ENCODE assay signal across 17 mouse cellular contexts in genomic region chr4:128560327-128560726, GRCm38 (mm10). TPM values are rescaled to one million over a fixed set of nuclear protein-coding genes. Genes with fewer than 3 reads are reported as not detected.
DNase-seq lines count a peak whose midpoint lies in the region; ATAC-seq and TF ChIP-seq lines count a peak whose summit lies in the region.
"Had no signal": no experiment of that assay in that cellular context is flagged by ENCODE, and none has a peak within 500 bp of the region (broad histone marks: within the 10 kb centered on the region; RNA-seq: fewer than 3 reads in every experiment).

No protein-coding gene starts in this region.

- intact Hi-C loops in gastrocnemius, postnatal 36 days (cut with DNase I), result no loop called here

- H3K4me3 ChIP-seq in kidney, postnatal 0 days (replicated peaks; ENCODE audit: low read depth, low read length), result no peak overlapping the region
- no peak overlapping the region for H3K4me3 ChIP-seq in kidney, embryonic 15.5 days (replicated peaks)
- H3K4me3 ChIP-seq in thymus, adult 2 months (ENCODE audit: control insufficient read depth, insufficient read depth, low read length), result no peak overlapping the region
- no peak overlapping the region for H3K4me3 ChIP-seq in ES-E14 (ENCODE audit: insufficient read depth in 1 of 2, low read depth in 1 of 2, low read length in 2 of 2, poor library complexity in 1 of 2, severe bottlenecking in 1 of 2)
- H3K4me3 ChIP-seq in forebrain, embryonic 16.5 days (replicated peaks; ENCODE audit: low read length), result no peak overlapping the region
- H3K4me3 ChIP-seq: heart, embryonic 10.5 days; hindbrain, embryonic 15.5 days; lung, embryonic 15.5 days had no signal

- no peaks in the 10 kb centered on the region for H3K27me3 ChIP-seq in kidney, postnatal 0 days (ENCODE audit: insufficient read depth, low read length)
- H3K27me3 ChIP-seq in kidney, embryonic 15.5 days, result no peaks in the 10 kb centered on the region
- no peaks in the 10 kb centered on the region for H3K27me3 ChIP-seq in thymus, adult 2 months (ENCODE audit: control insufficient read depth, insufficient read depth, low read length)
- H3K27me3 ChIP-seq in forebrain, embryonic 16.5 days (replicated peaks; ENCODE audit: control insufficient read depth, insufficient read depth, low read length), result no peaks in the 10 kb centered on the region
- H3K27me3 ChIP-seq: hindbrain, embryonic 15.5 days; lung, embryonic 15.5 days had no signal

- H3K27ac ChIP-seq in kidney, postnatal 0 days, result no peak overlapping the region
- H3K27ac ChIP-seq in kidney, embryonic 15.5 days, result no peak overlapping the region
- no peak overlapping the region for H3K27ac ChIP-seq in thymus, adult 2 months (ENCODE audit: control insufficient read depth, insufficient read depth, low read length)
- no peak overlapping the region for H3K27ac ChIP-seq in ES-E14 (ENCODE audit: insufficient read depth, low read depth, low read length, poor library complexity, severe bottlenecking)
- no peak overlapping the region for H3K27ac ChIP-seq in forebrain, embryonic 16.5 days (ENCODE audit: low read length)
- H3K27ac ChIP-seq: heart, embryonic 10.5 days; hindbrain, embryonic 15.5 days; lung, embryonic 15.5 days had no signal

- H3K4me2 ChIP-seq in kidney, postnatal 0 days (ENCODE audit: low read length), result no peak overlapping the region
- no peak overlapping the region for H3K4me2 ChIP-seq in kidney, embryonic 15.5 days
- no peak overlapping the region for H3K4me2 ChIP-seq in forebrain, embryonic 16.5 days (ENCODE audit: low read length)
- H3K4me2 ChIP-seq: hindbrain, embryonic 15.5 days; lung, embryonic 15.5 days had no signal

- in situ Hi-C loops in ES-E14 (cut with MboI; ENCODE audit: low sequenced_read_pairs in 2 of 2, unreplicated experiment in 2 of 2), result no loop called here

- peak; percentile 29; the same call in 1 of the 2 replicates for TF ChIP-seq CTCF in kidney, postnatal 0 days (IDR thresholded peaks at IDR 0.05; ENCODE audit: low read depth)
- no peak for TF ChIP-seq CTCF in thymus, adult 2 months (IDR thresholded peaks at IDR 0.05; ENCODE audit: borderline replicate concordance, control insufficient read depth, extremely low read depth, insufficient read depth, low read length, poor library complexity)

- H3K36me3 ChIP-seq in kidney, postnatal 0 days (ENCODE audit: insufficient read depth, low read length), result no peaks in the 10 kb centered on the region
- H3K36me3 ChIP-seq in kidney, embryonic 15.5 days, result no peaks in the 10 kb centered on the region
- no peaks in the 10 kb centered on the region for H3K36me3 ChIP-seq in thymus, adult 2 months (ENCODE audit: control insufficient read depth, insufficient read depth, low read length)
- H3K36me3 ChIP-seq in ES-E14 (ENCODE audit: control insufficient read depth, insufficient read depth, low read length, poor library complexity, severe bottlenecking), result no peaks in the 10 kb centered on the region
- H3K36me3 ChIP-seq in forebrain, embryonic 16.5 days (ENCODE audit: control insufficient read depth, insufficient read depth), result peaks cover 7% of the 10 kb centered on the region; the same call in 1 of the 2 replicates
- H3K36me3 ChIP-seq: heart, embryonic 10.5 days; lung, embryonic 15.5 days had no signal

- DNase-seq in kidney, postnatal 0 days (ENCODE audit: low spot score), result no peak
- peak; percentile 18 for DNase-seq in thymus, adult 2 months
- DNase-seq in thymus, adult 18-20 months, result no peak
- peak; percentile 24 for DNase-seq in ES-E14 (ENCODE audit: low read depth, low spot score)
- peak; percentile 15 for DNase-seq in retina, postnatal 1 day
- DNase-seq in gastrocnemius, postnatal 36 days, result no peak
- DNase-seq: cerebellum, postnatal 25 days; gastrocnemius, postnatal 14 days; heart, postnatal 10 days; kidney, adult 18-20 months; kidney, postnatal 25 days; midbrain, embryonic 14.5 days had no signal

- H3K9ac ChIP-seq in kidney, postnatal 0 days (ENCODE audit: low read depth, low read length), result no peak overlapping the region
- no peak overlapping the region for H3K9ac ChIP-seq in kidney, embryonic 15.5 days
- H3K9ac ChIP-seq in ES-E14 (ENCODE audit: insufficient read depth, low read depth, low read length, poor library complexity, severe bottlenecking), result no peak overlapping the region
- H3K9ac ChIP-seq in forebrain, embryonic 16.5 days (replicated peaks; ENCODE audit: low read depth, low read length), result no peak overlapping the region
- H3K9ac ChIP-seq: hindbrain, embryonic 15.5 days; lung, embryonic 15.5 days had no signal

- no peaks in the 10 kb centered on the region for H3K4me1 ChIP-seq in kidney, postnatal 0 days (replicated peaks; ENCODE audit: insufficient read depth, low read length)
- H3K4me1 ChIP-seq in kidney, embryonic 15.5 days, result no peaks in the 10 kb centered on the region
- H3K4me1 ChIP-seq in thymus, adult 2 months (replicated peaks; ENCODE audit: control insufficient read depth, insufficient read depth, low read length), result no peaks in the 10 kb centered on the region
- H3K4me1 ChIP-seq in ES-E14 (ENCODE audit: control insufficient read depth in 2 of 2, insufficient read depth in 2 of 2, low read length in 2 of 2, poor library complexity in 1 of 2), result no peaks in the 10 kb centered on the region; a peak in 1 of 4 replicates
- H3K4me1 ChIP-seq in forebrain, embryonic 16.5 days (replicated peaks; ENCODE audit: control insufficient read depth, insufficient read depth, low read length), result no peaks in the 10 kb centered on the region
- H3K4me1 ChIP-seq: heart, embryonic 10.5 days; hindbrain, embryonic 15.5 days; lung, embryonic 15.5 days had no signal

- no peak for ATAC-seq in kidney, postnatal 0 days (replicated peaks; ENCODE audit: low FRiP score, low read depth)
- no peak for ATAC-seq in kidney, embryonic 15.5 days (replicated peaks; ENCODE audit: low FRiP score)
- no peak for ATAC-seq in forebrain, embryonic 16.5 days

- no peaks in the 10 kb centered on the region for H3K9me3 ChIP-seq in kidney, postnatal 0 days (replicated peaks; ENCODE audit: low read length)
- H3K9me3 ChIP-seq in kidney, embryonic 15.5 days (replicated peaks), result no peaks in the 10 kb centered on the region
- H3K9me3 ChIP-seq in ES-E14 (ENCODE audit: control insufficient read depth, insufficient read depth, low read depth, low read length), result no peaks in the 10 kb centered on the region
- H3K9me3 ChIP-seq in forebrain, embryonic 16.5 days (ENCODE audit: control insufficient read depth, low read length), result no peaks in the 10 kb centered on the region
- H3K9me3 ChIP-seq: heart, embryonic 10.5 days; hindbrain, embryonic 15.5 days; lung, embryonic 15.5 days had no signal

- WGBS in kidney, postnatal 0 days, result 85% methylated on average over 3 of the region's 3 CpGs
- 87% methylated on average over 3 of the region's 3 CpGs for WGBS in kidney, embryonic 15.5 days
- 91% methylated on average over 3 of the region's 3 CpGs for WGBS in thymus, adult 2 months
- 79% methylated on average over 3 of the region's 3 CpGs for WGBS in forebrain, embryonic 16.5 days

- TF ChIP-seq POLR2A in thymus, adult 2 months (IDR thresholded peaks at IDR 0.05; ENCODE audit: control insufficient read depth, extremely low read depth, insufficient read depth, low read length, poor library complexity), result no peak

TF ChIP-seq in ES-E14, 5 proteins besides CTCF, POLR2A, EP300 and RAD21:
- TF ChIP-seq CHD2 (IDR thresholded peaks at IDR 0.05; ENCODE audit: low read depth, low read length), result no peak
- no peak for TF ChIP-seq ZC3H11A (IDR thresholded peaks at IDR 0.05; ENCODE audit: borderline replicate concordance, low read depth, low read length)
- no peak for TF ChIP-seq HCFC1 (IDR thresholded peaks at IDR 0.05; ENCODE audit: borderline replicate concordance, insufficient read depth, low read length)
- TF ChIP-seq MAFK (IDR thresholded peaks at IDR 0.05; ENCODE audit: insufficient read depth, low read depth, low read length), result no peak
- TF ChIP-seq ZNF384 (IDR thresholded peaks at IDR 0.05; ENCODE audit: low read depth, low read length), result no peak

RNA-seq across cellular contexts. Expression of gene Zscan20, which starts 49.6 kb away (rescaled TPM):
- 2.2 and 2.3 TPM in 2 replicates for polyA plus RNA-seq in kidney, postnatal 0 days (2015; fragmentation: Nextera tagmentation; extraction: Ambion mirVana)
- 5.7 and 6.0 TPM in 2 replicates for polyA plus RNA-seq in kidney, embryonic 15.5 days (2015; fragmentation: Nextera tagmentation; extraction: Ambion mirVana)
- polyA plus RNA-seq in thymus, adult 2 months (2012; rRNA removed), result 7.7 and 9.4 TPM in 2 replicates
- total RNA-seq in ES-E14 (2012; rRNA removed), result 9.0 and 14.2 TPM in 2 replicates
- total RNA-seq in gastrocnemius, postnatal 36 days (2021), result 1 to 10 TPM; 1.7 to 3.0 TPM
- 5.8 and 7.6 TPM in 2 replicates for polyA plus RNA-seq in forebrain, embryonic 16.5 days (2015; fragmentation: Nextera tagmentation; extraction: Ambion mirVana)

RNA-seq across cellular contexts. Expression of gene Tlr12, which starts 58.1 kb away (rescaled TPM):
- 3.3 and 3.7 TPM in 2 replicates for polyA plus RNA-seq in kidney, postnatal 0 days (2015; fragmentation: Nextera tagmentation; extraction: Ambion mirVana)
- polyA plus RNA-seq in kidney, embryonic 15.5 days (2015; fragmentation: Nextera tagmentation; extraction: Ambion mirVana), result 2.6 and 2.9 TPM in 2 replicates
- 42.8 and 46.6 TPM in 2 replicates for polyA plus RNA-seq in thymus, adult 2 months (2012; rRNA removed)
- not detected in 2 replicates for total RNA-seq in ES-E14 (2012; rRNA removed)
- under 1 TPM in 1 of 2 experiments, not detected in 1; 0.71 TPM for total RNA-seq in gastrocnemius, postnatal 36 days (2021)
- polyA plus RNA-seq in forebrain, embryonic 16.5 days (2015; fragmentation: Nextera tagmentation; extraction: Ambion mirVana), result 1.6 and 3.0 TPM in 2 replicates
- total RNA-seq: gastrocnemius, postnatal 14 days had no signal

Comparison
In these comparisons a context has a peak if more than half of its experiments do, and no peak if none do; other contexts are left out.
1. DNase-seq: peak in thymus, adult 2 months (single experiment), ES-E14 (single experiment) and retina, postnatal 1 day (single experiment); none in kidney, postnatal 0 days (single experiment), thymus, adult 18-20 months (0 of 2) and gastrocnemius, postnatal 36 days (0 of 2).